Mouse (Mus musculus): ENCODE measurements at regions not wholly inside any gene's neighbourhood (a gene's known extent, or its start where the extent isn't known, plus 50 kb on each side); places are given as distances from the start of the nearest gene placed in this dataset.

DNA sequence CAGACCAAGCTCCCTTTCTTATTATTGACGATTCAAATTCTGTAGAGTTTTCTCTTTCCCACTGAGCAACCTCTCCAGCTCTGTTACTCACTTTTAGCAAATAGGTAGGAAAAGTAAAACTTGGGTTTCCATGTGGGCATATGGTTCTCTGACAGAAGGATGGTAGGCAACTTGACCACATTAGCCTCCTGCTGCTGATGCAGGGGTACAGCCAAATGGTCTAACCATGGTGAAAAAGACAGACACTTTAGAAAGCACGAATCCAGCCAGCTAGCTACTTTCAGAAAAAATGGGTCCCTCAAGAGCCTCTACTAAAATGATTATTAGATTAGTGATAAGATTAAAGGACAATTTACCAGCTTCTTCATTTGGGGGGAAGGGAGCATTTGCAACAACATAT, 393.3 kb upstream of the Msl3l2 start:
- TF ChIP-seq CHD2 (IDR thresholded peaks at IDR 0.05; ENCODE audit: low read depth, low read length) (no peak), HCFC1 (IDR thresholded peaks at IDR 0.05; ENCODE audit: borderline replicate concordance, insufficient read depth, low read length) (no peak)

Data from ES-E14 (cell line).